10 mouse cellular contexts compared by ENCODE assay signal in genomic region chr11:63988991-63989860, GRCm38 (mm10).
DNase-seq lines count a peak whose midpoint lies in the region; ATAC-seq and TF ChIP-seq lines count a peak whose summit lies in the region.
"Had no signal": no experiment of that assay in that cellular context is flagged by ENCODE, and none has a peak within 500 bp of the region (broad histone marks: within the 10 kb centered on the region; RNA-seq: fewer than 3 reads in every experiment).

No protein-coding gene starts in this region.

- no peaks in the 10 kb centered on the region for H3K9me3 ChIP-seq in hindbrain, postnatal 0 days (ENCODE audit: low read length)
- no peaks in the 10 kb centered on the region for H3K9me3 ChIP-seq in hindbrain, embryonic 16.5 days (ENCODE audit: control insufficient read depth, low read length)
- no peaks in the 10 kb centered on the region for H3K9me3 ChIP-seq in stomach, embryonic 15.5 days
- no peaks in the 10 kb centered on the region for H3K9me3 ChIP-seq in stomach, postnatal 0 days (ENCODE audit: control insufficient read depth, low read length)
- H3K9me3 ChIP-seq in hindbrain, embryonic 14.5 days (ENCODE audit: control insufficient read depth, low read length): no peaks in the 10 kb centered on the region
- H3K9me3 ChIP-seq: embryonic facial prominence, embryonic 10.5 days; limb, embryonic 12.5 days had no signal

- H3K9ac ChIP-seq in hindbrain, postnatal 0 days (replicated peaks; ENCODE audit: low read length): no peak overlapping the region
- H3K9ac ChIP-seq in hindbrain, embryonic 16.5 days (ENCODE audit: low read depth, low read length): no peak overlapping the region
- no peak overlapping the region for H3K9ac ChIP-seq in stomach, embryonic 15.5 days
- H3K9ac ChIP-seq in stomach, postnatal 0 days (ENCODE audit: low read length): no peak overlapping the region
- H3K9ac ChIP-seq in hindbrain, embryonic 14.5 days: no peak overlapping the region
- H3K9ac ChIP-seq: limb, embryonic 12.5 days had no signal

- 60% methylated on average over 9 of the region's 9 CpGs for WGBS in hindbrain, postnatal 0 days
- WGBS in hindbrain, embryonic 16.5 days: 62% methylated on average over 9 of the region's 9 CpGs
- 69% methylated on average over 9 of the region's 9 CpGs for WGBS in stomach, embryonic 15.5 days
- 76% methylated on average over 9 of the region's 9 CpGs for WGBS in stomach, postnatal 0 days
- WGBS in hindbrain, embryonic 14.5 days: 67% methylated on average over 9 of the region's 9 CpGs

- TF ChIP-seq EP300 in stomach, postnatal 0 days (optimal IDR thresholded peaks at IDR 0.05): no peak

- H3K27ac ChIP-seq in hindbrain, postnatal 0 days: peak overlapping the region; percentile 15; the same call in 1 of the 2 replicates
- H3K27ac ChIP-seq in hindbrain, embryonic 16.5 days (ENCODE audit: low read depth, low read length): no peak overlapping the region
- H3K27ac ChIP-seq in stomach, embryonic 15.5 days: peak overlapping the region; percentile 27; the same call in 1 of the 2 replicates
- no peak overlapping the region; the same call in 1 of the 2 replicates for H3K27ac ChIP-seq in stomach, postnatal 0 days (replicated peaks)
- no peak overlapping the region for H3K27ac ChIP-seq in hindbrain, embryonic 14.5 days
- H3K27ac ChIP-seq: embryonic facial prominence, embryonic 10.5 days; limb, embryonic 12.5 days had no signal

- no peak for ATAC-seq in hindbrain, postnatal 0 days
- no peak for ATAC-seq in hindbrain, embryonic 16.5 days
- ATAC-seq in stomach, embryonic 15.5 days (ENCODE audit: insufficient read depth, low FRiP score, low read depth): no peak
- no peak; the same call in 1 of the 2 replicates for ATAC-seq in stomach, postnatal 0 days (ENCODE audit: low FRiP score, low TSS enrichment)
- no peak for ATAC-seq in hindbrain, embryonic 14.5 days (ENCODE audit: low FRiP score)

- peak; percentile 43 for DNase-seq in cerebellum, adult 9-10 months
- DNase-seq in cerebellum, adult 8-10 months: no peak
- no peak for DNase-seq in hindbrain, postnatal 0 days (ENCODE audit: low spot score)
- no peak for DNase-seq in stomach, postnatal 0 days (ENCODE audit: low spot score)
- DNase-seq in thymus, postnatal 36 days: peak; percentile 20 to 21
- no peak for DNase-seq in hindbrain, embryonic 14.5 days (ENCODE audit: low spot score)

- no peak overlapping the region for H3K4me2 ChIP-seq in hindbrain, postnatal 0 days (ENCODE audit: low read depth, low read length)
- no peak overlapping the region for H3K4me2 ChIP-seq in hindbrain, embryonic 16.5 days (ENCODE audit: low read length)
- H3K4me2 ChIP-seq in stomach, embryonic 15.5 days: no peak overlapping the region
- H3K4me2 ChIP-seq in stomach, postnatal 0 days (replicated peaks; ENCODE audit: low read depth): no peak overlapping the region
- H3K4me2 ChIP-seq in hindbrain, embryonic 14.5 days (replicated peaks): no peak overlapping the region
- H3K4me2 ChIP-seq: limb, embryonic 12.5 days had no signal

- H3K36me3 ChIP-seq in hindbrain, postnatal 0 days (ENCODE audit: insufficient read depth, low read length): no peaks in the 10 kb centered on the region; the same call in 1 of the 2 replicates
- no peaks in the 10 kb centered on the region for H3K36me3 ChIP-seq in hindbrain, embryonic 16.5 days (ENCODE audit: control insufficient read depth, insufficient read depth, low read length)
- H3K36me3 ChIP-seq in stomach, embryonic 15.5 days: no peaks in the 10 kb centered on the region
- H3K36me3 ChIP-seq in stomach, postnatal 0 days (ENCODE audit: control insufficient read depth, insufficient read depth, low read length): no peaks in the 10 kb centered on the region
- H3K36me3 ChIP-seq in hindbrain, embryonic 14.5 days (replicated peaks; ENCODE audit: control insufficient read depth, insufficient read depth): no peaks in the 10 kb centered on the region
- H3K36me3 ChIP-seq: limb, embryonic 12.5 days had no signal

- H3K4me1 ChIP-seq in hindbrain, postnatal 0 days (ENCODE audit: insufficient read depth, low read length): no peaks in the 10 kb centered on the region
- H3K4me1 ChIP-seq in hindbrain, embryonic 16.5 days (ENCODE audit: control insufficient read depth, insufficient read depth, low read depth, low read length): no peaks in the 10 kb centered on the region
- H3K4me1 ChIP-seq in stomach, embryonic 15.5 days: no peaks in the 10 kb centered on the region
- H3K4me1 ChIP-seq in stomach, postnatal 0 days (replicated peaks; ENCODE audit: control insufficient read depth, insufficient read depth): no peaks in the 10 kb centered on the region
- peaks cover 5% of the 10 kb centered on the region; the same call in 1 of the 2 replicates for H3K4me1 ChIP-seq in hindbrain, embryonic 14.5 days (replicated peaks; ENCODE audit: control insufficient read depth, insufficient read depth, low read length)
- H3K4me1 ChIP-seq: limb, embryonic 12.5 days had no signal

- no peaks in the 10 kb centered on the region for H3K27me3 ChIP-seq in hindbrain, postnatal 0 days (ENCODE audit: insufficient read depth, low read length)
- H3K27me3 ChIP-seq in hindbrain, embryonic 16.5 days (replicated peaks; ENCODE audit: control insufficient read depth, insufficient read depth, low read length): no peaks in the 10 kb centered on the region
- 0 out of 2 replicates have a peak, but pooled peaks cover 14% of the 10 kb centered on the region for H3K27me3 ChIP-seq in stomach, embryonic 15.5 days (replicated peaks)
- H3K27me3 ChIP-seq in stomach, postnatal 0 days (ENCODE audit: control insufficient read depth, insufficient read depth, low read length): 0 out of 2 replicates have a peak, but pooled peaks cover 2% of the 10 kb centered on the region
- no peaks in the 10 kb centered on the region for H3K27me3 ChIP-seq in hindbrain, embryonic 14.5 days (ENCODE audit: control insufficient read depth, insufficient read depth, low read length)
- H3K27me3 ChIP-seq: limb, embryonic 12.5 days had no signal

- H3K4me3 ChIP-seq in hindbrain, postnatal 0 days (ENCODE audit: low read length): no peak overlapping the region
- no peak overlapping the region for H3K4me3 ChIP-seq in hindbrain, embryonic 16.5 days (ENCODE audit: low read length)
- H3K4me3 ChIP-seq in stomach, embryonic 15.5 days (replicated peaks): no peak overlapping the region
- no peak overlapping the region for H3K4me3 ChIP-seq in stomach, postnatal 0 days (ENCODE audit: low read depth, low read length)
- H3K4me3 ChIP-seq in hindbrain, embryonic 14.5 days (replicated peaks; ENCODE audit: low read length): no peak overlapping the region
- H3K4me3 ChIP-seq: embryonic facial prominence, embryonic 10.5 days; limb, embryonic 12.5 days had no signal

- no peak for TF ChIP-seq CTCF in hindbrain, postnatal 0 days (IDR thresholded peaks at IDR 0.05; ENCODE audit: low read depth)
- no peak for TF ChIP-seq CTCF in stomach, postnatal 0 days (IDR thresholded peaks at IDR 0.05; ENCODE audit: low read depth)

Comparison
In these comparisons a context has a peak if more than half of its experiments do, and no peak if none do; other contexts are left out.
1. DNase-seq: peak in cerebellum, adult 9-10 months (single experiment) and thymus, postnatal 36 days (2 of 2); none in cerebellum, adult 8-10 months (single experiment), hindbrain, postnatal 0 days (single experiment), stomach, postnatal 0 days (single experiment) and hindbrain, embryonic 14.5 days (single experiment).
2. H3K27ac ChIP-seq: peak in hindbrain, postnatal 0 days (single experiment) and stomach, embryonic 15.5 days (single experiment); none in hindbrain, embryonic 16.5 days (single experiment), stomach, postnatal 0 days (single experiment) and hindbrain, embryonic 14.5 days (single experiment).